Mouse (Mus musculus): ENCODE data around the gene Dnajc11. TPM values are rescaled to one million over a fixed set of nuclear protein-coding genes. Genes with fewer than 3 reads are reported as not detected.

Dnajc11 gene
- total RNA-seq, 2 experiments from 2014 or later: 59.3 to 68.8 TPM

DNA sequence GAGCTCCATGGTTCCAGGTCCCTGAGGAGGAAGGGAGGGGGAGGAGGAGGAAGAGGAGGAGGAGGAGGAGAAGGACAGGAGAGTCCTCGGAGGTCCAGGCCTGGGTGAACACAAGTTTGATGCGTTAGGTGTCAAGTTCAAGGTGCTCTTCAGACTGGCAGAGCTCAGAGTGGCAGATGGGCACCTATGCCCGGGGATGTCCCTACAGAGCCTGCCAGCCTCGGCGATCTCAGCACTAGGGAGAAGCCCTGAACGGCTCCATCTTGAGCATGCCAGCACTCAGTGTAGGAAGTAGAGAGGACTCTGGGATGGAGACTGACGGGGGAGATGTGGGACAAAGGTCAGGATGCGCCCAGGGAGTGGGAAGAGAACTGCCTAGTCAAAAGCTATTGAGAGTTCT is 53.2 kb downstream of the Dnajc11 start:
- no peak for DNase-seq

DNA sequence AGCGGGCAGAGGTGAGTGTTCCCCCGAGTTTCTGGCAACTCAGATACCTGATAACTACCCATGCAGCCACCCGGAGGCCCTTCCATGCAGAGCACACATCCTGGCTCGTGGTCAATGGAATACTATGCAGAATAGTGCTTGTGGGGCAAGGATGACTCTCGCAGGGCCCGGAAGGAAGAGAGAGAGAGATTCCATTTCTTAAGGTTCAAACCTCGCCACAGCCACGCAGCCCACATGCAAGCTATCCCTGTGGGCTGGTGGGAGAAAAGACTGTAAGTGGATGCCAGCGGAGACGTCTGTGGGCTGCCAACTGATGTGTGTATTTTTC is 54.5 kb downstream of the Dnajc11 start:
- DNase-seq: no peak

- DNase-seq: peak; percentile 80
Measured at GRCm38 (mm10) chr4:151988342-151989109, 55.0 kb downstream of the Dnajc11 start, which contains the start of gene Thap3. Gene Thap3, minus strand, starts transcription at chr4:151988997.

- no peak for DNase-seq
Measured at GRCm38 (mm10) chr4:151989110-151989488, 55.6 kb downstream of the Dnajc11 start.

- no peak for DNase-seq
Measured at GRCm38 (mm10) chr4:151992091-151992490, 58.6 kb downstream of the Dnajc11 start.

DNA sequence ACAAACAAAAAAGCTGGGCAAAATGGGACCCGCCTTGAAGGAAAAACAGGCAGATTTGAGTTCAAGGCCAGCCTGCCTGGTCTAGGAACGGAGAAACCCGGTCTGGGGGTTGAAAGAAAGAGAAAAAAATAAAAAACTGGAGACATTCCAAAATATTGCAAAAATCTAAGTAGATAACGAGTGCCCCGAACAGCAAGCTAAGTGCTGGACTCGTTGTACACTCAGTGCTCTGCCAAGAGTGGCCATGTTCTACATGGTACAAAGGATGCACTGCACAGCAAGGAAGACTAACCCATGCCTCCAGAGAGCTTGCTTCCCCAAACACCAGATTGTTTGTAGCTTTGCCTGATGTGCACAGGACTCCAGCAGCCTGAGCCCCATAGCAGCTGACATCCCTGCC is 59.5 kb downstream of the Dnajc11 start:
- no peak for DNase-seq

DNA sequence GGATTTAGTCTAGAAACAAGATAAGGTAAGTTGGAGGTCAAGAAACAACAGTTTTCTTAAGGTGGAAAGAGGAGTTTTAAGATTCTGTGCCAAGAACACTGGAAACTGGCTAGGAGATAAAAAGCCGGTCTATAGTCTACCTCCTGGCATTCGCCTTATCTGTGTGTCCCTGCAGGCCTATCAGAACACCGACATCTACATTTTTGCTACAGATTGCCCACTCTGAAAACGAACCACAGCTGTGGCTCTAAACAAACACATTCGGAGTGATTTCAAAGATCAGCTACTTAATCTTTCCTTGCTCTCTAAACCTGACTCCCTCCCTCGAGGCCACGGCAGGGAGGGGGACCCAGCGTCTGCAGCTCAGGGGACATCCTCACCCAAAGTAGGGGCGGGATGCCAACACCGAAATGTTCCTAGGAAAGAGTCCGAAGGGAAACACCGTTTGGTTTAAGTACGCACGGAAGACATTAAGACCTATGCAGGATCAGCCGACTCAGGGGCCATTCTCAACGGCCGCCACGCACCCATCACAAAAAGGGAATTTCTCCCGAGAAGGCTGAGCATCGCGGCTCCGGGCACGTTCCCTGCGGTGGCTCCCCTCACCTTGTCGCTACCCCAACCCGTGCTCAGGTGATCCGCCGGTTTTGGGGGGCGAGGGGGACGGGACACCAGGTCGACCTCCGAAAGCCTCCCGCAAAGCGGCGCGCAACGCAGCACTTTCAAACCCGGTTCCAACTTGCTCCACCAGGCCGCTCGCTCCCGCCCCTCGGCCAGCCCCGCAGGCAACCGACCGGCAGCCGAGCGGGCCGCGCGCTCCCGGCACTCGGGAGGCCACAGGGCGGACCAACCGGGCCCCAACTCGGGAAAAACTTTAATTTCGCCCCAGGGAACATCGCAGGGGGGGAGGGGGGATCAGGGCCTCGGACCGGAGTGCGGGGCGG is 61.0 kb downstream of the Dnajc11 start:
- peak; percentile 47 for DNase-seq

GRCm38 (mm10) chr4:151995371-151996172 is 62.1 kb downstream of the Dnajc11 start:
- DNase-seq: no peak

- peak; percentile 99 for DNase-seq
Measured at GRCm38 (mm10) chr4:151996173-151996950, 62.9 kb downstream of the Dnajc11 start, which contains the start of gene Phf13. Gene Phf13, minus strand, starts transcription at chr4:151996258.

DNA sequence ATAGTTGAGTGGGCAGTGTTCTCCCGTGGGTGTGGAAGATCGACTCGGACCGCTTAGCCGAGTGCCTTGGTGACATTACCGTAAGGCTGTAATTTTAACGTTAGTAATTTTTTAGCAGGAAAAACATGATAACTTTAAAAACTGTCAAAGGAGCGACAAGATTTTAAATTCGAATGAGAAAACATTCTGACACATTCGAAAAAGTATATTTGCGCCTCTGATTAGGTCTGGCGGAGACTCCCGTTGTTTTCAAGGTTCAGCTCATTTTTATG is 63.4 kb downstream of the Dnajc11 start:
- no peak for DNase-seq

DNA sequence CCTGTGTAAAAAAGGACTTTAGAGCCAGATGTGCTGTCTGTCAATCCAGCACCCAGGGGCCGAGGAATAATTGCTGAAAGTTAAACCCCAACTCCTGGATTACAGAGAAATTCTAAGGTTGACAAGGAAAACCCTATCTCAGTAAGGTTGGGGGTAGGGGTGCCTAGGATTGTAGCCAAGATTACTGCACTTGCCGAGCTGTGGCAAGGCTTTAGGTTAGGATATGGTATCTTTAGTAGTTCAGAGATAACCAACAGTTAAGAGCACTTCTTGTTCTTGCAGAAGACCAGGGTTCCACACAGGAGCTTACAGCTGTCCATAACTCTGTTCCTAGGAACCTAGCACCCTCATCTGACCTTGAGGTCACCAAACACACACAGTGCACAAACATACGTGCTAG is 64.2 kb downstream of the Dnajc11 start:
- no peak for DNase-seq

DNA sequence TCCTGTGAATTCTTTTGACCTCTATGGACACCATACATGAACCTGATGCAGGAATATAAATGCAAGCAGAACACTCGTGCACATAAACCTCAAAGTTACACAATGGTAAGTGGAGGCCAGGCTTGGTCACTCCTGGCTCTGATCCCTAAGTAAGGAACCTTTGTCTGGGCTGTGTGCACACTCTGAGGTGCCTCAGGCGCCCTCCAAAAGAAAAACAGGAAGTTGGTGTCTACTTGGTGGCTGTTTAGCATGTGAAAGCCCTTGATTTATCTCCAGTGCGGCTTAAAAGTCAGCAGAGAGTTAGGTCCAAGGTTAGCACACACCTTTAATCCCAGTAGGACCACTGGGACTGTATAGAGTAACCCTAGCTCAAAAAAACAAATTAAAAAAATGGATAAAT is 66.0 kb downstream of the Dnajc11 start:
- DNase-seq: no peak

GRCm38 (mm10) chr4:152000906-152001305 is 67.4 kb downstream of the Dnajc11 start:
- no peak for DNase-seq

- DNase-seq: no peak
Measured at GRCm38 (mm10) chr4:152001335-152001734, 67.8 kb downstream of the Dnajc11 start.

DNA sequence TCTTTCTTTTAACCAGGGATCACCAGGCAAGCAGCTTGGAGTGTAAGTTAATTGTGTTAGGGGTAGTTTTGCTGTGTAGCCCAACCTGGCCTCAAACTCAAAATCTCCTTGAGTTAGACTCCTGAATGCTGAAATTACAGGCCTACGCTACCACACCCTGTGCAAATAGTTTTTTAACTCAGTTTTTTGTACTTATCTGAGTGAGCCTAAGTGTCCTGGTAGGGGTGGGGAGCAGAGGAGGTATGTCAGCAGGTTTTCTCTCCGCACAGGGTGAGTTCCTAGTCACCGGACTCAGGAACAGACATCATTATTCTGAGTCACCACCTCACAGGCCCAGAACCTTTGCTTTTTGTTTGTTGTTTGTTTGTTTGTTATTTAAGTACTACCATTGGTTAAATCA is 68.6 kb downstream of the Dnajc11 start:
- DNase-seq: no peak

- DNase-seq: no peak
Measured at GRCm38 (mm10) chr4:152006137-152006536, 72.6 kb downstream of the Dnajc11 start.

DNA sequence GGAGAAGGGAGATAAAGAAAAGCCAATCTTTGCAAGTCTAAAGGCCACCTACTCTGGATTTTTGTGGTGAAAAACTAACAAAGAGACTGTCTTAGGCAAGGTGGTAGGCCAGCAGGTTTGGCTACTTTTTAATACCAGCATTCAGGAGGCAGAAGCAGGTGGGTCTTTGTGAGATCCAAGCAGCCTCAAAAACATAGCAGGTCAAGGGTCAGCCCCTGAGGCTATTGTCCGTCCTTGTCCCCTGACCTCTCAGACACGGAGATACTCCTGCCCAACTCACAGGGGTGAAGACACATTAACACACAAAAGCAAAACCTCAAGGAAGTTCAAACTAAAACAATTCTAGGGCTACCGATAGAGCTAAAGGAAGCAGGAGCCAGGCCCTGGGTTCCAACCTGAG is 73.3 kb downstream of the Dnajc11 start:
- DNase-seq: no peak

GRCm38 (mm10) chr4:152007481-152008147 is 74.1 kb downstream of the Dnajc11 start:
- no peak for DNase-seq

DNA sequence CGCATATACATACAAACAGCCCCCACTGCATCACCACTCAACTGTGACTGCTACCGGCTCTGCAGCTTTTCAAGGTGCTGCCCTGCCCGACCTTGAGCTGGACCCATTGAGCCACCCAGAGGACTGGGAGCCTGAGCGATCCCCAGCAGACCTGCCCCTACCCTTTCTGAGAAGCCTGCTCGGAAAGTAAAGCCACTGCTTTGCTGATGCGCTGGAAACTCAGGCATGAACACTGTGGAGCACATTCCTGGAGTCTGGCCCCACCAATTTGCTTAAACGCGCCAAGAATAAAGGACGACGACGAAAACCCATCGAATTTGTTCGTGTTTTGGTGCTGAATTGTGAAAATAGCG is 74.6 kb downstream of the Dnajc11 start:
- DNase-seq: no peak

DNA sequence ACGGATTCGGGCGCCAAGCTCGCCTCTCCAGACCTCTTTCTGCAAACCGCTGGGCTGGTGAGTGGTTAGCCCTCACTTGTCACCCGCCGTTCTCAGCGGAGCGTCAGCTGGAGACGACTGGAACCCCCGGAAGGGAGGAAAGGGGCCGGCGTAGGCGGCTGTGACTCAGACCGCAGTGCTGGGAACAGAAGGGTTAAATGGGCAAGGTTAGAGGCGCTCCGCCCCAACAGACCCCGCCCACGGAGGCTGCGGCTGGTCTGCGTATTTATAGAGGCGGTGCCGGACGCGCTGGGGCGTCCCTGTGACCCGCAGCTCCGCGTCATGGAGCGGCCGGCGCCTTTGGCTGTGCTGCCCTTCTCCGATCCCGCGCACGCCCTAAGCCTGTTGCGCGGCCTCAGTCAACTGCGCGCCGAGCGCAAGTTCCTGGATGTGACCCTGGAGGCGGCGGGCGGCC is 75.2 kb downstream of the Dnajc11 start, which contains the start of gene Klhl21:
Gene Klhl21, plus strand, starts transcription at position 182 of the 454 bp plus-strand sequence.
- DNase-seq: peak; percentile 95
